Mouse (Mus musculus): ENCODE measurements around the gene Pax6. TPM values are rescaled to one million over a fixed set of nuclear protein-coding genes. Genes with fewer than 3 reads are reported as not detected.

Gene Pax6
- total and polyA plus RNA-seq, 2 experiments from 2014 or later: 0.15 TPM; not detected in 1

GRCm38 (mm10) chr2:105665491-105666250 lies 3.0 kb upstream of the Pax6 start:
- Histone ChIP-seq H3K4me2 (ENCODE audit: low read depth, low read length) (no peak overlapping the region), H3K4me1 (ENCODE audit: control insufficient read depth, insufficient read depth) (no peaks in the 10 kb centered on the region), H3K27ac (ENCODE audit: low read depth) (no peak overlapping the region), H3K27me3 (ENCODE audit: control insufficient read depth, insufficient read depth, low read length) (peaks cover 98% of the 10 kb centered on the region), H3K4me3 (ENCODE audit: low read depth, low read length) (no peak overlapping the region), H3K36me3 (replicated peaks; ENCODE audit: control insufficient read depth, insufficient read depth, low read length) (no peaks in the 10 kb centered on the region), H3K9ac (replicated peaks; ENCODE audit: low read depth, low read length) (no peak overlapping the region), H3K9me3 (replicated peaks; ENCODE audit: control insufficient read depth, low read length) (no peaks in the 10 kb centered on the region)
- 16% methylated on average over 5 of the region's 5 CpGs for WGBS
- ATAC-seq (ENCODE audit: insufficient read depth, low read depth) (no peak), DNase-seq (ENCODE audit: low spot score) (no peak)
- TF ChIP-seq EP300 (IDR thresholded peaks at IDR 0.05; ENCODE audit: low read depth): no peak
- no peak for TF ChIP-seq CTCF (IDR thresholded peaks at IDR 0.05; ENCODE audit: low read depth)

GRCm38 (mm10) chr2:105666331-105666730 lies 2.4 kb upstream of the Pax6 start:
- DNase-seq (ENCODE audit: low spot score) (no peak), ATAC-seq (ENCODE audit: insufficient read depth, low read depth) (no peak)
- Histone ChIP-seq H3K36me3 (replicated peaks; ENCODE audit: control insufficient read depth, insufficient read depth, low read length) (no peaks in the 10 kb centered on the region), H3K27ac (ENCODE audit: low read depth) (no peak overlapping the region), H3K4me3 (ENCODE audit: low read depth, low read length) (no peak overlapping the region), H3K9ac (replicated peaks; ENCODE audit: low read depth, low read length) (no peak overlapping the region), H3K4me2 (ENCODE audit: low read depth, low read length) (no peak overlapping the region), H3K4me1 (ENCODE audit: control insufficient read depth, insufficient read depth) (no peaks in the 10 kb centered on the region), H3K27me3 (ENCODE audit: control insufficient read depth, insufficient read depth, low read length) (peaks cover 99% of the 10 kb centered on the region), H3K9me3 (replicated peaks; ENCODE audit: control insufficient read depth, low read length) (no peaks in the 10 kb centered on the region)
- TF ChIP-seq CTCF (IDR thresholded peaks at IDR 0.05; ENCODE audit: low read depth) (no peak), EP300 (IDR thresholded peaks at IDR 0.05; ENCODE audit: low read depth) (no peak)
- WGBS: 6% methylated on average over 6 of the region's 6 CpGs

- Histone ChIP-seq H3K36me3 (replicated peaks; ENCODE audit: control insufficient read depth, insufficient read depth, low read length) (no peaks in the 10 kb centered on the region), H3K27ac (ENCODE audit: low read depth) (no peak overlapping the region), H3K9ac (replicated peaks; ENCODE audit: low read depth, low read length) (no peak overlapping the region), H3K4me1 (ENCODE audit: control insufficient read depth, insufficient read depth) (no peaks in the 10 kb centered on the region), H3K4me3 (ENCODE audit: low read depth, low read length) (no peak overlapping the region), H3K4me2 (ENCODE audit: low read depth, low read length) (no peak overlapping the region), H3K27me3 (ENCODE audit: control insufficient read depth, insufficient read depth, low read length) (peaks cover 99% of the 10 kb centered on the region), H3K9me3 (replicated peaks; ENCODE audit: control insufficient read depth, low read length) (no peaks in the 10 kb centered on the region)
- DNase-seq (ENCODE audit: low spot score) (no peak), ATAC-seq (ENCODE audit: insufficient read depth, low read depth) (no peak)
- 3% methylated on average over 41 of the region's 41 CpGs for WGBS
- no peak for TF ChIP-seq CTCF (IDR thresholded peaks at IDR 0.05; ENCODE audit: low read depth)
- no peak for TF ChIP-seq EP300 (IDR thresholded peaks at IDR 0.05; ENCODE audit: low read depth)
Measured at GRCm38 (mm10) chr2:105666763-105667625, 1.7 kb upstream of the Pax6 start.

GRCm38 (mm10) chr2:105667626-105667950 lies 1.1 kb upstream of the Pax6 start:
- no peak overlapping the region for H3K4me3 ChIP-seq (ENCODE audit: low read depth, low read length)
- no peak overlapping the region for H3K27ac ChIP-seq (ENCODE audit: low read depth)
- no peaks in the 10 kb centered on the region for H3K9me3 ChIP-seq (replicated peaks; ENCODE audit: control insufficient read depth, low read length)
- H3K9ac ChIP-seq (replicated peaks; ENCODE audit: low read depth, low read length): no peak overlapping the region
- no peak for TF ChIP-seq CTCF (IDR thresholded peaks at IDR 0.05; ENCODE audit: low read depth)
- TF ChIP-seq EP300 (IDR thresholded peaks at IDR 0.05; ENCODE audit: low read depth): no peak
- WGBS: 4% methylated on average over 11 of the region's 11 CpGs
- DNase-seq (ENCODE audit: low spot score) (no peak), ATAC-seq (ENCODE audit: insufficient read depth, low read depth) (no peak)
- H3K36me3 ChIP-seq (replicated peaks; ENCODE audit: control insufficient read depth, insufficient read depth, low read length): no peaks in the 10 kb centered on the region
- H3K27me3 ChIP-seq (ENCODE audit: control insufficient read depth, insufficient read depth, low read length): peaks cover 99% of the 10 kb centered on the region
- H3K4me1 ChIP-seq (ENCODE audit: control insufficient read depth, insufficient read depth): no peaks in the 10 kb centered on the region
- no peak overlapping the region for H3K4me2 ChIP-seq (ENCODE audit: low read depth, low read length)

GRCm38 (mm10) chr2:105669371-105669861 lies 716 bp downstream of the Pax6 start:
- Histone ChIP-seq H3K4me3 (ENCODE audit: low read depth, low read length) (no peak overlapping the region), H3K9ac (replicated peaks; ENCODE audit: low read depth, low read length) (no peak overlapping the region), H3K4me1 (ENCODE audit: control insufficient read depth, insufficient read depth) (0 out of 2 replicates have a peak, but pooled peaks cover 5% of the 10 kb centered on the region), H3K27me3 (ENCODE audit: control insufficient read depth, insufficient read depth, low read length) (peaks cover 99% of the 10 kb centered on the region), H3K27ac (ENCODE audit: low read depth) (no peak overlapping the region), H3K36me3 (replicated peaks; ENCODE audit: control insufficient read depth, insufficient read depth, low read length) (no peaks in the 10 kb centered on the region), H3K4me2 (ENCODE audit: low read depth, low read length) (no peak overlapping the region), H3K9me3 (replicated peaks; ENCODE audit: control insufficient read depth, low read length) (no peaks in the 10 kb centered on the region)
- DNase-seq (ENCODE audit: low spot score) (no peak), ATAC-seq (ENCODE audit: insufficient read depth, low read depth) (no peak)
- TF ChIP-seq EP300 (IDR thresholded peaks at IDR 0.05; ENCODE audit: low read depth): no peak
- TF ChIP-seq CTCF (IDR thresholded peaks at IDR 0.05; ENCODE audit: low read depth): no peak
- WGBS: 1% methylated on average over 35 of the region's 35 CpGs

Measured in heart, postnatal 0 days (tissue).